Mouse (Mus musculus) CH12.LX (cell line): ENCODE measurements at regions not wholly inside any gene's neighbourhood (a gene's known extent, or its start where the extent isn't known, plus 50 kb on each side); places are given as distances from the start of the nearest gene placed in this dataset.

Experiments used
- CTCF ChIP-seq, 2 experiments: IDR thresholded peaks in 1 of 2; conservative IDR thresholded peaks in 1 of 2; 2 replicates each; pipeline ENCODE4 v1.5.1; 2011 to 2012; ENCODE audit warnings: low read depth in 2 of 2, low read length in 2 of 2, improper control_type of control experiment in 1 of 2, inconsistent platforms in 1 of 2, mild to moderate bottlenecking in 1 of 2, moderate library complexity in 1 of 2
- EP300 ChIP-seq: IDR thresholded peaks from 2 replicates; pipeline ENCODE4 v1.6.1; 2011; ENCODE audit warnings: low read length, improper control_type of control experiment
- HCFC1 ChIP-seq: IDR thresholded peaks from 2 replicates; pipeline ENCODE4 v1.6.1; 2012; ENCODE audit warnings: low read depth, mild to moderate bottlenecking, inconsistent platforms, low read length, improper control_type of control experiment
- POLR2A ChIP-seq: IDR thresholded peaks from 2 replicates; pipeline ENCODE4 v1.6.1; 2011; ENCODE audit warnings: low read depth, mild to moderate bottlenecking, improper control_type of control experiment, low read length

DNA sequence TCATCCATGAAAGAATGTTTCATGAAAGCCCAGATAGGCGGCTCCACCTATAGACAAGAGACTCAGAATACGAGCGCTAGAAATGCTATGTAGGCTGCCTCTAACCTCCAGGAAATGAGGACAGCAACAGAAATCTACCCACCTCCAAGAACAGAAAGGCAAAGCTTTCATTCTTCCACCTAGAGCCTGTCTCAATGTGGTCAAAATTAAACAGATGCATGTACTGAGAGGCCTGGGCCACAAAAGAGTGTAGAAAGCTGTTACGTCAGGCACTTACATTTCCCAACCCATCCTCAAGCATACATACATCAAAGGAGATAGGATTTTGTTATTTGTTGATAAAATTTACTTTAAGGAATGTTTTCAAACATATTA is 225.1 kb upstream of the Prkd1 start:
- no peak for TF ChIP-seq CTCF (conservative IDR thresholded peaks at IDR 0.05 in 1 of 2, IDR thresholded peaks at IDR 0.05 in 1 of 2; ENCODE audit: low read depth in 2 of 2, low read length in 2 of 2)
- TF ChIP-seq HCFC1: no peak
- TF ChIP-seq POLR2A: no peak
- no peak for TF ChIP-seq EP300
